Mouse (Mus musculus) spleen, adult 2 months (tissue): ENCODE data around the gene Plch2. TPM values are rescaled to one million over a fixed set of nuclear protein-coding genes. Genes with fewer than 3 reads are reported as not detected.
A peak's percentile ranks its signal among the peaks of the same experiment; 100 is the strongest.
"Not testable (repeated sequence)": the region's sequence is repeated elsewhere in the genome, so short reads cannot be mapped to it uniquely, and the experiment has no call there.

ENCODE experiments used
- DNase-seq, 2 experiments: peaks; one replicate each; pipeline versions ENCODE4 v3.0.0 to v3.0.0-alpha.2; 2012 to 2021; ENCODE audit warnings: low spot score in 2 of 2, low read depth in 1 of 2
- H3K27ac ChIP-seq: fragments of 200-500 bp; 2 replicates; pipeline ENCODE4 v1.5.1; 2012; ENCODE audit warnings: low read length, inconsistent platforms; ENCODE audit not compliant: insufficient read depth
- H3K27me3 ChIP-seq: fragments of 200-500 bp; 2 replicates; pipeline ENCODE4 v1.6.1; 2012; ENCODE audit warnings: mild to moderate bottlenecking, moderate library complexity, low read length, inconsistent platforms; ENCODE audit not compliant: control insufficient read depth, insufficient read depth
- H3K36me3 ChIP-seq: fragments of 200-500 bp; 2 replicates; pipeline ENCODE4 v1.6.1; 2012; ENCODE audit warnings: mild to moderate bottlenecking, low read length, inconsistent platforms; ENCODE audit not compliant: control insufficient read depth, insufficient read depth
- H3K4me1 ChIP-seq: fragments of 200-500 bp; 2 replicates; pipeline ENCODE4 v1.6.1; 2011; ENCODE audit warnings: inconsistent platforms; ENCODE audit not compliant: control insufficient read depth, insufficient read depth, insufficient read length
- H3K4me3 ChIP-seq: fragments of 200-500 bp; 2 replicates; pipeline ENCODE4 v1.5.1; 2011; ENCODE audit warnings: mild to moderate bottlenecking, inconsistent platforms; ENCODE audit not compliant: insufficient read depth, insufficient read length; ENCODE audit errors: extremely low read depth
- CTCF ChIP-seq: fragments of 200-500 bp; IDR thresholded peaks from 2 replicates; pipeline ENCODE4 v1.5.1; 2011; ENCODE audit warnings: mild to moderate bottlenecking, inconsistent platforms; ENCODE audit not compliant: insufficient read depth, insufficient read length, insufficient replicate concordance; ENCODE audit errors: extremely low read depth
- POLR2A ChIP-seq: fragments of 200-500 bp; IDR thresholded peaks from 2 replicates; pipeline ENCODE4 v1.6.1; 2011; ENCODE audit warnings: low read depth, low read length, inconsistent platforms
- WGBS: fragments of 180-500 bp; shearing (Covaris S2); methylation state at CpG from one replicate; pipeline ENCODE4 v1.1.7; 2018; 5-methylcytosine and 5-hydroxymethylcytosine counted together
- polyA plus RNA-seq: library from polyadenylated mRNA; depleted of rRNA; stranded (reverse); fragments of >200 nt; gene quantifications from 2 replicates; pipeline ENCODE4 v1.2.3, GENCODE M21; 2012

Plch2 gene
- polyA plus RNA-seq, 1 experiment, result 0.20 TPM

DNA sequence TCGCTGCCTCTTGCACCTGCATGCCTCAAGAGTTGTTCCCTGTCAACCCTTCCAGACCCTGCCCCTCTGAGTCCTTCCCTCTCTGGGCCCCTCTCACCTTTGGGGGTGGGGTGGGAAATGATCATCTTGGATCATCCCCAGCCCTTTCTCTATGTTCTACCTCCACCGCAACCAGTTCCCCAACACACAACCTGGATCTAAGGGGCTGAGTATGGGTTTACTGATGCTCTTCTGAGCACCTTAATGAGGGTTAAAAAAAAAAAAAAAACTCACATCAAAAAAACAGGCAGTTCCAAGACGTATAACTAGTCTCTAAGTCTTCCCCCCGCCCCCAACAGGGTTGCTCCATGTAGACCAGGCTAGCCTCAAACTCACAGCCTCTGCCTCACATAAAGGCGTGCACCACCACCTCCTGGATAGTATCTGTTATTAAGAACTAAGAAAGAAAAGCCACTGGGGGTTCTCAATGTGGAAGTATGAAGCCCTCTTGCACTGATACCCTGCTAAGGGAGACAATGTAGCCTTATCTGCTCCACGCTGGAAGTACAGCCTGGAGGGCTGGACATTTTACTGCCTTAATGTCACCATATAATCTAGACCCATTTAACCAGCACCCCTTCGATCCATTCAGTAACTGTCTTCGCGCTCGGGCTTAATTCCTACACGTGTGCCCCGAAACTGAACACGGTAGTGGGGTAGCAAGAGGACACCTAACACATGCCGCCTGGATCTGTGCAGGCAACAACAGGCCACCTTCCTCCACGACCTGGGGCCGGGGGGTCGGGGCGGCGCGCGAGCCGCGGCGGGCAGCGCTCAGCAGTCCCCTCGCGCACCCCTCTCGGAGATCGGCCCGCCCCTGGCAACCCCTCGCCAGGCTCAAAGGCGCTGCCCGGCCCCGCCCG is 28.9 kb upstream of the Plch2 start:
- WGBS, result 6% methylated on average over 35 of the region's 35 CpGs
- peak overlapping the region; percentile 88 for H3K4me3 ChIP-seq
- no peak for DNase-seq

DNA sequence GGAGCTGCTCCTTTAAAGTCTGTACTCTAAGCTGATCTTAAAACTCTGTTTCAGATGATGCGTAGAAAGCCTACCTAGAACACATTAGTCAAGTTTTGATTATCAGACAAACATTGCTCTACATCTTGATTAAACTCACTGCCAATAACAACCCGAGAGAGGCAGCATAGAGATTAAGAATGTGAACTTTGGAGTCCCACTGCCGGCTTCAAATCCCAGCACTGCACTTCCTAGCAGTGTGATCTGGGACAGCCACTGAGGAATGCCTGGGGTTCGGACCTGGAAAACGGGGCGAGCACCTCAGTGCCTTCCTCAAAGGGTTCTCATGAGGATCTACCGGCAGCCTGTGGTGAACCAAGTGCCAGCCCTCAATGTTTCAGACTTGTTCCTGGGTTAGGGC is 27.8 kb upstream of the Plch2 start:
- no peak for DNase-seq
- no peak overlapping the region for H3K4me3 ChIP-seq
- WGBS, result 90% methylated on average over 7 of the region's 7 CpGs
- no peaks in the 10 kb centered on the region for H3K27me3 ChIP-seq
- H3K4me1 ChIP-seq, result peaks cover 10% of the 10 kb centered on the region; the same call in 1 of the 2 replicates
- no peak overlapping the region for H3K27ac ChIP-seq
- H3K36me3 ChIP-seq, result peaks cover 22% of the 10 kb centered on the region
- no peak for TF ChIP-seq CTCF
- TF ChIP-seq POLR2A, result no peak

More for the DNA sequence above, 28.9 kb upstream of the Plch2 start:
- Histone ChIP-seq H3K27ac (peak overlapping the region; percentile 83), H3K4me1 (peaks cover 10% of the 10 kb centered on the region; the same call in 1 of the 2 replicates), H3K27me3 (no peaks in the 10 kb centered on the region), H3K36me3 (peaks cover 14% of the 10 kb centered on the region)
- no peak for TF ChIP-seq POLR2A
- TF ChIP-seq CTCF, result no peak

DNA sequence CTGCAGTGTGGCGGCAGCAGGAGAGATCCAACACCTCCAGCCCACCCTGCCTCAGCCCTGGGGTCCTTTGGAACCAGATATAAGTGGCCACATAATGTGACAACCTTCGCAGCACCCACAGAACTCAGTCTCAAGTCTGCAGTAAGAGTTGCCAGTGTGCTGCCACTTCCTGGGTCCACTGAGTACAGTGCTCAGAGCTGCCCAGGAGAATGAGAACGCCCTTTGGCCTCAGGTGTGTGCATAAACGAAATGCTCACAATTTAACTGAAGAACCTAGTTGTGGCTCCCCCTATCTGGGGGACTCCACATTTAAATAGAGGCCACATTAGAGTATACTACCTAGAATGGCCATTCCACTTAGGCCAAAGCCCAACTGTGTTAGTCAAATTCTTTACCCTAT is 27.0 kb upstream of the Plch2 start:
- no peak overlapping the region for H3K4me3 ChIP-seq
- TF ChIP-seq CTCF (no peak), POLR2A (no peak)
- no peak overlapping the region for H3K27ac ChIP-seq
- DNase-seq, result no peak
- H3K36me3 ChIP-seq, result peaks cover 22% of the 10 kb centered on the region
- peaks cover 10% of the 10 kb centered on the region; the same call in 1 of the 2 replicates for H3K4me1 ChIP-seq
- 89% methylated on average over 4 of the region's 4 CpGs for whole genome bisulfite sequencing
- no peaks in the 10 kb centered on the region for H3K27me3 ChIP-seq

DNA sequence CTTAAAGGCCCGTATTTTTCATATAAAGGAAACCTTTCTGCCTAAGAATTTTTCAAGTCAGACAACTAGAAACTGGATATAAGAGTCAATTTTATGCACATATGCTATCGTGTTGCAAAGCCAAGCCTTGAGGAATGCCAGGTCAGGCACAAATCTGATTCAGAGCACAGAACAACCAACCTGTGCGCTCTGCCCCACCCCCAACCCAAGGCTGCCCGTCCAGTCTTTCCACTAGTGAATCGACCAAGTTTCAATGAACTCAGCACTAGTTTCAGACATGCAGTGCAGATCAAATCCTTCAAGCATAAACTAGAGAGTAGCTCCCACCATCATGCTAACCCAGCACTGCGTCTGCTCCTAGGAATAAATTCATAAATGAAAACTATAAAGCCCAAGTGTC is 23.1 kb upstream of the Plch2 start:
- Histone ChIP-seq H3K4me3 (no peak overlapping the region), H3K27ac (no peak overlapping the region), H3K36me3 (peaks cover 48% of the 10 kb centered on the region), H3K27me3 (no peaks in the 10 kb centered on the region), H3K4me1 (no peaks in the 10 kb centered on the region; the same call in 1 of the 2 replicates)
- no peak for DNase-seq
- TF ChIP-seq POLR2A (no peak), CTCF (no peak)
- WGBS, result 91% methylated on average over 6 of the region's 6 CpGs

DNA sequence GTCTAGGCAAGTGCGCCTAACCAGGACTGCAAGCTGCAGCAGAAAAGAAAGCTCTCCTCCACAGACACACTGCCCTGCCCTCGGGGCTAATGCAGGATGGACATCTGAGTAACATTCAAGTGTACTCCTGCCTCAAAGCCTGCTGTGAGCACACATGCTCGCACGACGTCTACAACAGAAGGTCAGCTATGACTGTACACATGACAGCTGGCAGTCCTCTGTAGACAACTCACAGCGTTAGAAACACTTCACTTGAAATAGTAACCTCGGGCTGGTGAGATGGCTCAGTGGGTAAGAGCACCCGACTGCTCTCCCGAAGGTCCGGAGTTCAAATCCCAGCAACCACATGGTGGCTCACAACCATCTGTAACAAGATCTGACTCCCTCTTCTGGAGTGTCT is 22.2 kb upstream of the Plch2 start:
- H3K27me3 ChIP-seq, DNase-seq, H3K4me3 ChIP-seq, H3K27ac ChIP-seq, H3K4me1 ChIP-seq: not testable (repeated sequence)
- H3K36me3 ChIP-seq, result peaks cover 52% of the 10 kb centered on the region
- 92% methylated on average over 10 of the region's 10 CpGs for WGBS

DNA sequence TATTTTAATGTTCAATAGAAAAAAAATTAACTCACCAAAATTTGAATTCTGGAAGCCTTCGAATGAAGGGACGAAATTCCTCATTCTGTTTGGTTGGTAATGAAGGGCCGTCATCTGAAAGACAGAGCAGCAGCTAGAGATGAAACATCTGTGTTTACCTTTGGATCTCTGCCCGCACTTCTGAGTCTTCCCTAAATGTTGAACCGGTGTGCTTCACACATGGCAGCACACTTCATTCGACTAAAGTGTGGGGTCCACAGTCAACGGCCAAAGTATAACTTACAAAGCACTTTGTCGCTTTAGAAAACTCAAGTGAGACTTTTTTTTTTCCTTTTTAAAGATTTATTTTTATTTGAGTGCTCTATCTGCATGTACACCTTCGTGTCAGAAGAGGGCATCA is 20.1 kb upstream of the Plch2 start:
- WGBS, result 93% methylated on average over 9 of the region's 9 CpGs
- TF ChIP-seq POLR2A (no peak), CTCF (no peak)
- Histone ChIP-seq H3K4me1 (no peaks in the 10 kb centered on the region), H3K27ac (no peak overlapping the region), H3K4me3 (no peak overlapping the region), H3K36me3 (peaks cover 60% of the 10 kb centered on the region), H3K27me3 (no peaks in the 10 kb centered on the region)
- no peak for DNase-seq

DNA sequence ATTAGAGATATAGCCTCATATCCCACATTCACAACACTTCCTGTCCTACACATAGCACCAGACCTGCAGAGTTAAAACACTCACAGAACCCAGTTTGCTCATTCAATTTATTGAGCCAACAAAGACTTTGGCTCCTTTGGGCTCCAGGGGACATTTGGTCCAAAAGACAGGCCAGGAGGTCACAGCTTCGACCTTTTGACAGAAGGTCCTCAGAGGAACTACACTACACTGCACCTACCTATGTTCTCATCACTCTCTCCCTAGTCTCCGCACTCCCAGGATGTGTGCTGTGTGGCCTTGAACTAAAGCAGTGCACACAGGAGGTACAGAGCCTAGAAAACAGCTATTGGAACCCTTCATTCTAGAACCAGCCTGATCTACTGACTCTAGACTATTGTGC is 19.2 kb upstream of the Plch2 start:
- Histone ChIP-seq H3K36me3 (peaks cover 65% of the 10 kb centered on the region), H3K27ac (no peak overlapping the region)
- no peak for DNase-seq

More for the DNA sequence above, 19.2 kb upstream of the Plch2 start:
- Histone ChIP-seq H3K4me1 (no peaks in the 10 kb centered on the region), H3K4me3 (no peak overlapping the region), H3K27me3 (no peaks in the 10 kb centered on the region)
- 93% methylated on average over 2 of the region's 2 CpGs for WGBS
- TF ChIP-seq CTCF, result no peak
- no peak for TF ChIP-seq POLR2A
